Mouse (Mus musculus) stomach, embryonic 16.5 days (tissue): Measurements from ENCODE around the gene Arhgef26. TPM values are rescaled to one million over a fixed set of nuclear protein-coding genes. Genes with fewer than 3 reads are reported as not detected.

Experiments used
- ATAC-seq: fragments of 200-750 bp; cut with Nextera tagmentation; 2 replicates; pipeline ENCODE4 v1.8.0; 2017; ENCODE audit warnings: moderate number of reproducible peaks, moderate TSS enrichment; ENCODE audit not compliant: insufficient read depth, low FRiP score
- H3K27ac ChIP-seq: fragments of 300-500 bp; sonication (generic); 2 replicates; pipeline ENCODE4 v1.5.1; 2014; ENCODE audit warnings: low read length
- H3K27me3 ChIP-seq: fragments of 300-500 bp; sonication (generic); 2 replicates; pipeline ENCODE4 v1.6.1; 2014; ENCODE audit warnings: low read length, control low read depth, mixed read lengths; ENCODE audit not compliant: control insufficient read depth, insufficient read depth
- H3K36me3 ChIP-seq: fragments of 300-500 bp; sonication (generic); 2 replicates; pipeline ENCODE4 v1.6.1; 2014; ENCODE audit warnings: low read length; ENCODE audit not compliant: control insufficient read depth, insufficient read depth
- H3K4me1 ChIP-seq: fragments of 300-500 bp; sonication (generic); 2 replicates; pipeline ENCODE4 v1.6.1; 2014; ENCODE audit warnings: low read length, control low read depth, mixed read lengths; ENCODE audit not compliant: control insufficient read depth, insufficient read depth
- H3K4me2 ChIP-seq: fragments of 300-500 bp; sonication (generic); 2 replicates; pipeline ENCODE4 v1.6.1; 2014; ENCODE audit warnings: low read depth, low read length, mixed read lengths
- H3K4me3 ChIP-seq: fragments of 300-500 bp; sonication (generic); replicated peaks from 2 replicates; pipeline ENCODE4 v1.5.1; 2014; ENCODE audit warnings: mild to moderate bottlenecking, low read length
- H3K9ac ChIP-seq: fragments of 300-500 bp; sonication (generic); 2 replicates; pipeline ENCODE4 v1.6.1; 2014; ENCODE audit warnings: low read length
- H3K9me3 ChIP-seq: fragments of 300-500 bp; sonication (generic); replicated peaks from 2 replicates; pipeline ENCODE4 v1.6.1; 2016; ENCODE audit warnings: low read length, control low read depth; ENCODE audit not compliant: control insufficient read depth
- WGBS: fragments of 180-500 bp; shearing (Covaris S2); extraction: QIAGEN DNeasy Blood & Tissue Kit; methylation state at CpG from one replicate; pipeline ENCODE4 v1.1.7; 2014; 5-methylcytosine and 5-hydroxymethylcytosine counted together
- polyA plus RNA-seq: library from polyadenylated mRNA; unstranded; fragments of >200 nt; fragmentation: Nextera tagmentation; extraction: Ambion mirVana; gene quantifications from 2 replicates; pipeline ENCODE4 v1.2.1, GENCODE M21; 2015

Gene Arhgef26
- polyA plus RNA-seq, 1 experiment from 2014 or later = 12.2 TPM

DNA sequence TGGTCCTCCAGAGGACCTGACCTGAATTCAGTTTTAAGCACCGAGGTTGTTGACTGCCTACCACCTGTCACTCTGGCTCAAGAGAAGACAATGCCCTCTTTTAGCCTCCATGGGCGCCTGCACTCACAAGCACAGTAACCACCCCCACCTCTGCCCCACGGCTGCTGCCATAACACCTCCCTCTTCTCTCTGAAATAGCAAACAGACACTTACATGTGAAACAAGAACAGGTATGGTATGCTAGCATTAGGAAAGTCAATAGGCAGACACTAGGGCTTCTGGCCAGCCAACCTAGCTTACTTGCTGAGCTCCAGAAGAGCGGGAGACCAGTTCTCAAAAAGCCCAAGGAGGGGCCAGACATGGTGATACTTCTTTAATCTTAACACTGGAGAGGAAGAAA, 161.2 kb downstream of the Arhgef26 start:
- no peak for ATAC-seq
- WGBS = 77% methylated on average over 4 of the region's 4 CpGs
- no peaks in the 10 kb centered on the region for H3K27me3 ChIP-seq
- no peak overlapping the region for H3K9ac ChIP-seq
- no peaks in the 10 kb centered on the region for H3K4me1 ChIP-seq
- no peak overlapping the region for H3K4me3 ChIP-seq
- peaks cover 16% of the 10 kb centered on the region for H3K36me3 ChIP-seq
- H3K9me3 ChIP-seq = no peaks in the 10 kb centered on the region
- no peak overlapping the region for H3K4me2 ChIP-seq
- no peak overlapping the region for H3K27ac ChIP-seq

DNA sequence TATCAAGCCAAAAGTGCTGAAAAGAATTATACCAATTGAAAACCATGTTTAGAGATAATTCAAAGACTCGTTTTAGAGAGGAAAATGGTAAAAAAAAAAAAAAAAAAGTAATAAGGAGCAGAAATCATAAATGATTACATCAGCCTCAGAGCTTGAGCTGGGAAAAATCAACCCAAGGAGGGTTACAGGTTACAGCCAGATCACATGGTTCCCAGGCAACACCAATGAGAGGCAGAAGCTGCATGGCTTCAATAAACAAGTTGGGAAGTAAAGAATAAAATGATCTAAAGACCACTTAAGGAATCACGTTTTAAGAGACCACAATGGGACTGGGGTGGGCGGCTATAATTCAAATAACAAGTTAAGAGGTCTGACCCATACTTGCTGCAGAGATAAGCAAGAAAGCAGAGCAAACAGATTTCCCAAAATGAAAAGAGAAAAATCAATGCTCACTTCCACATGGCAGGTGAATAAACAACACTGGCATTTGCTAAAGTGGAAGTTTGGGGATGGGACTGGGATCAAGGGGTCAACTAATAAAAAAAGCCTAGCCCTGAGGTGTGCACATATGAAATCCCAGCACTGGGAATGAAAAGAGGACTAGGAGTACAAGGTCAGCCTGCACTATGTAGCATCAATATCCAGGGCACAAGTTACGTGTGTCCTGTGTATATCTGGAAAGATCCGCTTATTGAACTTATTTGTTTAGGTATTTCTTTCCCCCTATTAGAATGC, 167.2 kb downstream of the Arhgef26 start:
- peak overlapping the region; percentile 54; the same call in 1 of the 2 replicates for H3K9ac ChIP-seq
- H3K9me3 ChIP-seq = no peaks in the 10 kb centered on the region
- peaks cover 11% of the 10 kb centered on the region for H3K4me1 ChIP-seq
- H3K4me2 ChIP-seq = peak overlapping the region; percentile 74
- ATAC-seq = no peak
- WGBS = 42% methylated on average over 5 of the region's 5 CpGs
- H3K4me3 ChIP-seq = peak overlapping the region; percentile 82
- no peak overlapping the region for H3K27ac ChIP-seq
- no peaks in the 10 kb centered on the region for H3K27me3 ChIP-seq
- H3K36me3 ChIP-seq = peaks cover 4% of the 10 kb centered on the region; the same call in 1 of the 2 replicates

DNA sequence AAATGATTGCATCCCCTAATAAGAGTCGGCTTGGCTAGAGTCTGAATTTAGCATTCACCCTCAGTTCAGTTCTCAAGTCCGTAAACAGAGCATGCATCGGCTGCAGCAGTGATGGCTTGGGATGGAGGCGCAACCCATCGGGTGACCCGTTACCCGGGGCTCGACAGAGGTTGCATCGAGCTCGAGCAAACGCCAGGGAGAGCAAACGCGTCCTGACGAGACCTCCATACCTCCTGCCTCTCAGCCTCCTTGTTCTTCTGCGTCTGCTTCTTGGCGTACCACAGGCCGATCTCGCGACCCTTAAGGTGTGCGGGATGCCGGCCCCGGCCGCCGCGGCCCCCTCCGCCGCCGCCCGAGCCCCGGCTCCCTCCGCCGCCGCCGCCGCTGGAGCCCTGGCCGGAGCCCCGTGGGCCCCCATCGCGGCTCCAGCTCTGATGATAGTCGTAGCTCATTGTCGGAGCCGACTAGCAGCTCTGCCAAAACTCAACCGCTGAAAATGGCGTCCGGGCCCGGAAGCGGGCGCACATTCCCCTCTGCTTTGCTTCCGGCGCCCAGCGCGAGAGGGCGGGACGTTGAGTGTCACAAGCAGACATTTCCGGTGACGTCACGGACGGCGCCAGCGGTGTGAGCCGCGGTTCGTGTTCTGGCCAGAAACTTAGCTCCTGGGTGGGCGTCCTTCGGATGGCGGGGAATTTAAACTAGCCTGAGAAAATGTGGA, 168.5 kb downstream of the Arhgef26 start, which contains the start of gene Dhx36:
Dhx36 (minus strand) TSS at position 517 of the 718 bp plus-strand sequence.
- peak within 1 kb of the TSS; percentile 74 for H3K4me2 ChIP-seq
- under 1% methylated on average over 66 of the region's 66 CpGs for WGBS
- peak within 1 kb of the TSS; percentile 82 for H3K4me3 ChIP-seq
- H3K9ac ChIP-seq = peak within 1 kb of the TSS; percentile 92
- peak within 1 kb of the TSS; percentile 90 for H3K27ac ChIP-seq
- no peaks in the 10 kb centered on the region for H3K9me3 ChIP-seq
- H3K27me3 ChIP-seq = no peaks in the 10 kb centered on the region
- H3K4me1 ChIP-seq = peaks cover 11% of the 10 kb centered on the region
- peak; percentile 98 for ATAC-seq
- no peaks in the 10 kb centered on the region for H3K36me3 ChIP-seq

DNA sequence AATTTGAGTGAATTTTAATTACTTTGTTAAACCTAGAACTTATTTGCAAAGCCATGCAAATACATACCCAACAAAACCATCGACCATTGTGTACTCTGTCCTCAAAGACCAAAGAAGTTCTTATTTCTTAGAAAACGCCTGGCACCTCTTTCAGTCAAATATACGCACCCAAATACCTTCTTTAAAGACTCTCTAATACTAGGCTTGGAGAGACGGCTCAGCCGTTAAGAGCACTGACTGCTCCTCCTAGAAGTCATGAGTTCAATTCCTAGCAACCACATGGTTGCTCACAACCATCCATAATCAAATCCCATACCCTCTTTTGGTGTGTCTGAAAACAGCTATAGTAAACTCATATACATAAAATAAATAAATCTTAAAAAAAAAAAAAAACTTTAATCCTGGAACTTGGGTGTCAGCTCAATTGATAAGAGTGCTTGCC, 169.1 kb downstream of the Arhgef26 start:
- Histone ChIP-seq H3K4me3 (peak overlapping the region; percentile 82), H3K4me1 (peaks cover 11% of the 10 kb centered on the region), H3K27ac (no peak overlapping the region), H3K9me3 (no peaks in the 10 kb centered on the region), H3K36me3 (no peaks in the 10 kb centered on the region), H3K9ac (0 out of 2 replicates have a peak overlapping the region, but pooled peaks have one; percentile 14), H3K4me2 (peak overlapping the region; percentile 65), H3K27me3 (no peaks in the 10 kb centered on the region)
- 40% methylated on average over 5 of the region's 5 CpGs for WGBS
- ATAC-seq = 0 out of 2 replicates have a peak, but pooled peaks have one; percentile 6

Other genes with a start within 250 kb of the Arhgef26 start
- gene Dhx36, start 168.7 kb downstream of the Arhgef26 start, polyA plus RNA-seq = 10.3 and 11.3 TPM in 2 replicates